Mouse (Mus musculus): ENCODE measurements around the gene Kcnh7.

Kcnh7 gene

DNA sequence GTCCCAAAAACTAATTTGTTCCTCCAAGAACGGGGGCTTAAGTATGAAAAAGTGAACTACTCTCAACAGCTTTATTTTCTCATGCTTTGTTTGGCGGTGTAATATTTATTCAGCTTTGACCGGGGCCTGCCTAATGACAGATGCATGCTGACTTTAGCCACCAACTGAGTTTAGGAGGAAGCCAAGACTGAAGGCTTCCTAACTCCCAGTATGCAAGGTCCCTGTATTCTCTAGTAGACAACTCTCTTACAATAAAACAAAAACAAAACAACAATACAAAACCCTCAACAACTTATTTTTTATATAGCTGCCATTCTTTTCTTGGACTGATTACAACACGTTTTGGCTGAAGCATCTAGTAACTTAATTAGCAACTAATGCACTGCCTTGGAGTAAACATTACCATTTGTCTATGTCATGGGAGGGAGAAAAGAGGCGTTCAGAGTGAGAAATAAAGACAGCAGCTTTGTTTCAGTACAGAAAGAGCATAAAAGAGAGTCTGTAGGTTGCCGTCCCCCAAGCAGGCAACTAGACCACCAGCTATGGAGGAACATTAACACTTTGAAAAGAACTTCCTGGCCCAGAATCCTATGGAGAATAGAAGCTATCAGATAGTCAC lies 537.3 kb downstream of the Kcnh7 start:
- no peak for ATAC-seq (ENCODE audit: low TSS enrichment)

DNA sequence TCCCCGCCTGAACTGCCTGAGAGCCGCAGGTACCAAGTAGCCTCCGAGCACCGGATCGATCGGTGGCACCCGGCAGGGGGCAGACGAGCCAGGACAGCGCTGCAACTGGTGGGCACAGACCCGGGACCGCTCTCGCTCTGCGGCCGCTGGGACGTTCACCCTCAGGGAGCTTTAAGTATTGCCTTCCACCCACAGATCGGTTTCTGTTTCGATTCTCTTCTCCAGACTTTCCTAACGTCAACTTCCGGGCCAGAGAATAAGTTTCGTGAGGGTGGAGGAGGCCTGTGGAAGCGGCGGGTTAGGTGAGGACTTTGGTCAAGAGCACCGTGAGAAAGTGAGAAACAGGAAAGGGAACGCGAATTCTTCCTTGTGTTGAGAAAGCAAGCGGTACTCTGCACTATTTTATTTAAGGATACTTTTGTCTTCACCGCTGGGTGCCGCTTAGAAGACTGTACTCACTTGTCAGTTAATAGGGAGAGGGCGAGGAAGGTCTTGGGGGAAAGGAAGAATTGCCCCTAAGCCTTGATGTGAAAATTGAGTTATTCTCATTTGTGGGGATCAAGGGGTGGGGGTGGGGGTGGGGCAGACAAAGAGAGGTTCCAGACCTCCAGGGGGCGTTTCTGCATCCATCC lies 538.0 kb downstream of the Kcnh7 start, which contains the start of gene Ifih1:
Ifih1 (minus strand) TSS at position 242 of the 632 bp plus-strand sequence.
- ATAC-seq (ENCODE audit: low TSS enrichment) = peak; percentile 76

DNA sequence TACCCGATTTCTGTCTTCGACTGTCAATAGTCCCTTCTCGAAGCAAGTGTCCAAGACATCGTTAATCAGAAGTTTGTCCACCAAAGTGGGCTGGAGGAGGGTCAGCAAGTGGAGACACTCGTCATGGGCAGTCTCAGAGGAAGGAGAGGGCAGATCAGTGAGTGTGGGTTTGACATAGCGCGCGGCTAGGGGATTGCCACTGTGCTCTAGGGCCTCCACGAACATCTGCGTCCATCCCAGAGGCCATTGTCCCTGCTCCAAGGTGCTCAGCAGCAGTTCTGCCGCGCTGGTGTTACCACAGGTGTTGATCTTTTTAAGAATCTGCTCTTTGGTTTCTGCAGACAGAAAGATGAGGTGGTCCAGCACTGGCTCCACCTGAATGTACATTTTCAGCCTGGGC lies 538.6 kb downstream of the Kcnh7 start:
- ATAC-seq (ENCODE audit: low TSS enrichment) = no peak

DNA sequence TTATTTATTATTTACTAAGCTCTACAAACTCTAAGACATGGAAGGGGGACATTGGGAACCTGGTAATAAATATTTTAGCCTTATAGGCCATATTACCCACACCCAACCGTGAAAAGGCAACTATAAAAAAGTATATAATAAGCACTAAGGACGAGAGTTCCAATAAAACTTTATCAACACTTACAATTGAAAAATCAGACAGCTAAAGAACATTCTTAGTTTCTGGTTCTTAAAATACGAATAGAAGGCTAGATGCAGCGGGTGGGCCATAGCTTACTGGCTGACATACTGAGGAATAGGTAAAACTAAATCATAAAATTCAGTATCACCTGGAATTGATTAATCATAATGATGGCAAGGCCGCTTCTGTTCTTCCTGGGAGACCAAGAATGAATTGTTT lies 539.2 kb downstream of the Kcnh7 start:
- ATAC-seq (ENCODE audit: low TSS enrichment) = no peak

All from frontal cortex, adult (tissue).